Mouse (Mus musculus) liver, adult 10 weeks (tissue): ENCODE data around the gene Cic. TPM values are rescaled to one million over a fixed set of nuclear protein-coding genes. Genes with fewer than 3 reads are reported as not detected.

Experiments
- polyA plus RNA-seq: library from polyadenylated mRNA; stranded (reverse); fragments of 350-450 nt; fragmentation: Illumina TruSeq; extraction: RNeasy Lipid Tissue Mini Kit (QIAGEN cat#74804); gene quantifications from one replicate; pipeline ENCODE4 v1.2.3, GENCODE M21; 2014; ENCODE audit warnings: low read depth, low replicate concordance

Cic gene
- 5.7 TPM for polyA plus RNA-seq

DNA sequence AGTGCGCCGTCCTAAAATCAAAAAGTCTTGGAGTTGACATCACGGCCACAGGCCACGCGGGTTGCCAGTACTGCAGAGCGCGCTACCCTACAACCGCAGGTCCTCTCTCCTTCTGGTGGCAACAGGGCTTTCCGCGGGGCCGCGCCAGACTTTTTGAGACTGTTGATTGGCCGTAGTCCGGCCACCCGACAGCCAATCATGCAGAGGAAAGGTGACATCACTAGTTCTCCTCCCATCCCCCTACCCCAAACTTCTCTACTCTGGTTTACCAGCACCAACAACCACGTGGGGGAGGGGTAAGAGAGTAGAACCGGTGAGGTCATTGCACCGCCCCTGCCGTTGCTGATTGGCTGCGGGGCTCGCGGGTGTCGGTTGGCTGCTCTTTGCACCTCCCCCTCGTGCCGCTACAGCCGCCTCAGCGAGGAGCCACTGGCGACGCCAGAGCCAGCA is at the start of gene Cic:
Cic (plus strand) TSS at position 404 of the 450 bp plus-strand sequence.

DNA sequence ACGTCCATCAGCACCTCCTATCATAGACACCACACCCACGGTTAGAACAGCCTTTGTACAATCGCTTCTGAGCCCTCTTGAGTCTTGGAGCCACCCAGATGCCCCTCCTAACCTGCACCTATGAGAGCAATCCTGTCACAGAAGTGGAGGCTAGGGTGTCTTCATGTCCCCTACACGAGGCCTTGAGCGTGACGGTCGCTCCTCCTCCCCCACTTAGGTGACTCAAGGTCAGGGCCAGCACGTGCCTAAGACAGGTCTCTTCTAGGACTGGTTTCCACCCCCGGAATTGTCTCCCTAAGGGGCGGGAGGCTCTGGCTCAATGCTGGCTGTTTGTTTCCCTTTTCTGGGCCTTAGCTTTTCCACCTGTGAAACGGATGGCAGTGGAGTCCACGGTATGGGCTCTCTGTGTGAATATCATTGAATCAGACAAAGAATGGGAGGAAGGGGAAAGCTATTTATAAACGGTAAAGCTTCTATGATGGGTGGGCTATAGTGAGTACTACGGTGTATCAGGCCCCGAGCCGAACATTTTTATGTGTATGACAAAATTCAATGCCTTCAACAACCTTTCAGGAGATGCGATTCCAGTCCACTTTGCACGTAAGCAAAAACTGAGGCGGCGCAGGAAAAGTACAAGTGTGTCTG is 46.9 kb upstream of the Cic start, which contains the start of gene Dedd2:
Dedd2 (minus strand) TSS at position 159 of the 645 bp plus-strand sequence.

DNA sequence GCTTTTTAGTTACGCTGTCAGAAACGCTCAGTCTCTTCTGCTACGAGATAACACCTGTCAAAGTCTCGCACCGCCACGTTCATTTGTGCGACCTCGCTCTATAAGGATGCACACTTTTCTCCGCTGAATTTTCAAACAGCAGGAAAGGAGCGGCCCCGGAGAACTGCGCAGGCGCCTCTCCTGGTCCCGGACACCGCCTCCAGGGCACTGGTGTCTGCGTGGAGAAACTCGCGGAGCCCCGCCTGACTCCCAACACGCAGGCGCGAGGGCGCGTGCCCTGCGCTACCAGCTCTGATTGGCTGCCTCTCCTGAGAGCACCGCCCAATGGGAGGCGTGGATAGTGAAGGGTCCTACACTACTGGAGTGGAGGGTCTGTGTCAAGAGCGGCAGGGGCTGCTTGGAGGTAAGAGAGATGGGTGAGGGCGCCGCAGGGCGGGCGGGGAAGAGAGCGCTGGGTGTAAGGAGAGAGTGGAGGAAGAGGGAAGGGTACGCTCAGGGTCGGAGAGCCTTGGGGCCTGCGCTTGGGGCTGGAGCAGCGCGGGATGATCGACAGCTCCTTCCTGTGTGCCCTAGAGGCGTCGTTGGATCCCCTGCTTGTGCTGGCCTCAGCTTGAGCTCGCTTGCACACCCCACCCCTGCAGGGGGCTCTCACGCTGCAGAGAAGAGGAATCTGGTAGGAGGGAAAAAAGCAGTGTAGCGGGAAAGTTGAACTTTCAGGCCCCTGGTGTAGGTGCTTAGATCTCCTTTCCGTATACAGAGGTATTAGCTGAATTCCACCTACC is 46.2 kb upstream of the Cic start, which contains the start of gene Zfp526:
Zfp526 (plus strand) TSS at position 324 of the 782 bp plus-strand sequence.

DNA sequence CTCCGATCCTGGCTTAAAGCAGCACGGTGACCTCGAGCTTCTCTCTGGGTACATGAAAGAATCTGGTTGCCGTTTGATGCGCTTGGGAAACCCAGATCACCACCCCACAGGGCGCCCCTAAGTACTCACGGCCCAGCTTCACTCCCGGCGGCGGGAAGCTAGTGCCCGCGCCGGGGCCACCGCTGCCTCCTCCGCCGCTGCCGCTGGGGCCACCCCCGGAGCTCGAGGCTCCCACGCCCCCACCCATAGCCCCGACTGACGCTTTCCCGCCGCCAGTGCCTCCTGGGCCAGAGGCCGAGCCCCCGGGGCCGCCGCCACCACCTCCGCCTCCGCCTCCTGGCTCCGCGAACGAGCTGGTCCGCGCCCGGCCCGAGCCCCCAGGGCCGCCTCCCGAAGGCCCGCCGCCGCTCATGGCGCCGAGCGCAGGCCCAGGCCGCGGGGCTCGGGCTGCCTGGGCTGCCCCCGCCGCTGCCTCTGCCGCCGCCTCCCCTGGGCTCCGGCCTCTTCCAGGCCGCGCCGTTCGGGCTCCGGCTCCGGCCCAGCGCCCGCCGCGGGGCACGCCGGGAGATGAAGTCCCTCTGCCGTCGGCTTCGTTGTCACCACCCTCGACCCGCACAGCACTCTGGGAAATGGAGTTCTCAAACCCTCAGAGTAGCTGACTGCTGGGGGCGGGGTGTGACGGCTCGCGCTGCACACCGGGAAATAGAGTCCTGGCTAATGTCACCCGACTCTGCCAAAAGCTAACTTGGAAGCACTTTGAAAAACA is 30.1 kb upstream of the Cic start, which contains the start of gene Gsk3a:
Gsk3a (minus strand) TSS at position 603 of the 766 bp plus-strand sequence.

DNA sequence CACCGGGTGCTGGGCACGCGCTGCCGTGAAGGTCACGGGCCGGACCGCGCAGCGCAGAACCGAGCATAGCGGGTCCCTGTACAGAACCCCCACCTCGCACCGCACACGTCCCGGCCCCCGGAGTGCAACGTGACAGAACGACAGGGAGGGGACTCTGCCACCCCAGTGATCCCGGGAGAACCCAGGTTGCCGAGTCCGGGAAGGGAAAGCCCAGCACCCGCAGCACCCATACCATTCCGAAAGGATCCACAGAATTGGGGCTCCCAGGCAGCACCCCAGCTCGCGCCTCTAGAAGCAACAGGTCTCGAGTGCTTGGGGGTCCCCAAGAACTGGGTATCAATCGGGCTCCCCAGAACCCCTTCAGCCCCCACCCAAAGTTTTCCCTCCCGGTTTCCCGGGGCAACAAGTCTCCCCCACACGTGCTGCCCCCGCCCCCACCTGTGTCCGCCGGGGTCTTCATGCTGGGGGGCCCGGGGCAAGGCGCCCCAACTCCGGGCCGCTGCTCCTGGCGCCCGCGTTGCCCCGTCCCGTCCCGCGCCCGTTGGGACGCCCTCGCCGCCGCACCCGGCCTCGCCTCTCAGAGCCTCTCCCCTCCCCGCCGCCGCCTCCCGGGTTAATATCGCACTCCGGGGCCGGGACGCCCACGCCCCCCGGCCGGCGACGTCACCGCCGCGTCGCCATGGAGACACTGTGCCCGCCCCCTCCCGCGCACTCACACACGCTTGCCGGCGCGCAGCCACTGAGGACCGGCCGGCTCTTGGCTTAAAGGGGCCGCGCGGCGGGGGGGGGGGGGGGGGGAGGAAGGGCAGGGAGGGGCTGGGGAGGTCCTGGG is 17.1 kb upstream of the Cic start, which contains the start of gene Erf:
Erf (minus strand) TSS at position 621 of the 832 bp plus-strand sequence.

DNA sequence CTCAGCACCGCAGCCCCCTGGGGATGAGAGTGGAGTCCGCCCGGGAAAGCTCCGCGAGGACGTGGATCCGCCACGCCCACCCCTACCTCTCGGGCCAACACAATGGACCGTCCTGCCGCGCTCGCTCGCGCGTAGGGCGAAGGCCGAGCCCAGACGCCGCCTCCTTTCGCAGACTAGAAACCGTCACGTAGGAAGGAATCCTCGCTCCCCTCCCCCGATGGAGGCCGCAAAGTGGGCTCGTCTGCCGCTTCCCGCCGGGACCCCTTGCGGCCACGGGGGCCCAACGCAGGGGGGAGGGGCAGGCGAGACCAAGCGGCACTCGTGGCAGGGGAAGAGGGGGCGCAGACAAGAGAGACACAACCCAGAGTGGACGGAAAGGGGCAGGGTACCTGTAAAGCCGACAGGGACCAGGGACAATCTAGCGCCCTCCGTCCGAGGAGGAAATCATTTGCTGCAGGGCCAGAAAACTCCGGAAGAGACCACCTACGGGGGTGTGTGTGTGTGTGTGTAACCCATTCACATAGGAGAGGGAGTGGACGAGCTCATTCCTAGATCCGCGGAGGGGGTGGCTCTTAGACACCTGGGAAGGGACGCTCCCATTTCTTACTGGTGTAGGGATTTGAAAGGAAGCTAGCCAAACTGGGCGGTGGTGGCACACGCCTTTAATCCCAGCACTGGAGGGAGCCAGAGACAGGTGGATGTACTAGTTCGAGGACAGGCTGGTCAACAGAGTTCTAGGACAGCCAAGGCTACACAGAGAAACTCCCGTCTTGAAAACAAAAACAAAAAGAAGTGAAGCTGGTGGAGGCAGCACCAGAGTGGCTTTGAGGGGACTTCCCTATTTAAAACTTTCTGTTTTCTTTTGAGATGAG is 30.2 kb downstream of the Cic start, which contains the start of gene Pafah1b3:
Pafah1b3 (minus strand) TSS at position 533 of the 872 bp plus-strand sequence.

DNA sequence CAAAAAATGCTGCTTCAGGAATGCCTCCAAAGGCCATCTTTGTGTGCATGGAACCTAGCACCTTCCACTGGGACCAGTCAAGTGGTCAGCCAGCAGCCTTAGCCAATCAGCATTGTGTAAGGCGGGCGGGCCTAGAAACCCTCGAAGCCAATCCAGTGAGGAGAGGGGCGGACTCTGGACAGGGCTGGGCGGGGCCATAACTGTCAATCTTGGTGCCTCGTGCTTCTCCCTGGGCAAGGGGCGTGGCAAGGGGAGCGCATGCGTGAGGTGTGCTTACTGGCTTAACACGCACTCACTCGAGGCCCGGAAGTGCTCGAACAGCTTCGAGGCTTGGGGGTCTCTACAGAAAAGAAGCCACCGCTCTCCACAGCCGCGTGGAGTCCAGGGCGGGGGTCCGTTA is 33.6 kb downstream of the Cic start, which contains the start of gene Prr19:
Prr19 (plus strand) TSS at position 349 of the 400 bp plus-strand sequence.

DNA sequence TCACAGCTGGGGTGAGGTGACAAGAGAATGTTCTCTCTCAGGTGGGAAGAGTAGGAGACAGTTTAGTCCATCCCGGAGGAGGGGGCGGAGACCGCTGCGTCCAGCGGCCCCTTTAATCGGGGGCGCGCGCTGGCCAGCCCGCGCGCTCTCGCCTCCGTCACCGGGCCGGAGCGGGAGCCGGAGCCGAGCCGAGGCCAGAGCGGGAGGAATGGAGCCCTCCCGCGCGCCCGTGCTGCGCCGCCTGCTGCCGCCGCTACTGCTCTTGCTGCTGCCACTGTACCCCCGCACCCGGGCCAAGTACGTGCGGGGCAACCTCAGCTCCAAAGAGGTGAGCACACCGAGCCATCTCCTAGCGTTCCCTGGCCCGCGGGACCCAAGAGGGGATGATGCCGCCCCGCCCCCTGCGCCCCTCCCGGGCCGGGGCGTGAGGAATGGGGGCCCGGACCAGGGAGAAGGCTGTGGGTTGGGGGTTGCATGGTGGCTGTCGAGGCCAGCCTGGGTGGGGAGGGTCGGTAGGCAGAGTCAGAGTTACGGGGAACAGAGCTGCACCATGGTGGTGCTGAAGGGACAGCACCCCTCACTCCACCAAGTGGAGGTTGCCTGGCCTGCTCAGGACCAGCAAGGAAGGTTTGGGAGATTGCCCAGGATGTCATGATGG is 38.6 kb downstream of the Cic start, which contains the start of gene Tmem145:
Tmem145 (plus strand) TSS at position 151 of the 658 bp plus-strand sequence.

DNA sequence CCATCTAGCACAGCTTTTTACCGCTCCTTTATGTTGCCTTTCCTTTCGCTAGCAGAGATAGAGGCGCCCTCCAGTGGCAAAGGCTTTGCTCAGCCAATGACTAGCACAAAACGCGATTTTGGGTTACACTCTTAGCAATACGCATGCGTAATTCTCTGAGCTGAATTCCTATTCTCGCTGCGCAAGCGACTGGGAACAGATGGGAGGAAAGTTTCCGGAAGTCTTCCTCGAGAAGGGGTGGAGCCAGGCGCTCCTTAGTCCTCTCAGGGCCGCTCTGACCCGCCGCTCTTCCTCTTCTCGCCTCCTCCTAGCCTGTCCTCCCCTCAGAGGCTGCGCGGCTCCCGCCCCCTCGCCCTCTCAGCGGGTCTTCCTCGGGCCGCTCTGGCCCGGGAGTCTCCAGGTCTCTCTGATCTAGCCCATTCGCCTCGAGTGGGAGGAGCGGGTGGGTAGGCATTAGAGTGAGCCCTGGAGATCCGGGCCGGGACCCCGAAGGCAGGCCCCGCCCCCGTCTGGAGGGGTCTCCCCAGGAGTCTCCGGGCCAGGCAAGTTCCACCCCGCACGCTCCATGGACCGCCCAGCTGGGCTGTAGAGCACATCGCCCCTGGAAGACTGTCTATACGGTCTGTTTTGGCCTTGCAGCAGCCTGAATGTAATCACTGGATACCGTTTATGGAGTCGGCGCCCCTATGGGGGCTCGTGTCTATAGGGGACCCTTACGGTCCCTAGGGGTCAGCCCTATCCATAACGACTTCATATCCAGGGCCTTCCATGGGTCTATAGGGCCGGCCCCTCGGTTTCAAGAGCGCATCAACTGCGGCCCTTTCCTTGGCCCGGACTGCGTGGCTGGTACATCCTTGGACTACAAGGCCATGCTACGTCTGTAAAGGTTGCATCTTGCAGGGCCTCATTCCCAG is 49.3 kb downstream of the Cic start, which contains the start of gene Megf8:
Megf8 (plus strand) TSS at position 633 of the 914 bp plus-strand sequence.

Other genes starting within 250 kb of the Cic start
- gene Grik5, start 195.4 kb upstream of the Cic start, polyA plus RNA-seq, result 0.32 TPM
- 0.42 TPM for gene Zfp574, start 195.1 kb upstream of the Cic start, polyA plus RNA-seq
- gene Pou2f2, start 88.0 kb upstream of the Cic start, polyA plus RNA-seq, result 0.32 TPM
- 0.45 TPM for gene Dedd2, start 47.1 kb upstream of the Cic start, polyA plus RNA-seq
- 0.58 TPM for gene Zfp526, start 46.3 kb upstream of the Cic start, polyA plus RNA-seq
- gene Gsk3a, start 29.9 kb upstream of the Cic start, polyA plus RNA-seq, result 6.8 TPM
- gene Erf, start 16.9 kb upstream of the Cic start, polyA plus RNA-seq, result 1.3 TPM
- 0.69 TPM for gene Pafah1b3, start 30.3 kb downstream of the Cic start, polyA plus RNA-seq
- gene Prr19, start 33.7 kb downstream of the Cic start, polyA plus RNA-seq, result not detected
- not detected for gene Tmem145, start 38.4 kb downstream of the Cic start, polyA plus RNA-seq
- 0.29 TPM for gene Megf8, start 49.5 kb downstream of the Cic start, polyA plus RNA-seq
- not detected for gene Cnfn, start 102.0 kb downstream of the Cic start, polyA plus RNA-seq
- gene Lipe, start 131.0 kb downstream of the Cic start, polyA plus RNA-seq, result 0.69 TPM
- not detected for gene Cxcl17, start 145.2 kb downstream of the Cic start, polyA plus RNA-seq
- gene Ceacam1, start 209.9 kb downstream of the Cic start, polyA plus RNA-seq, result 193 TPM